Mouse (Mus musculus) kidney, embryonic 14.5 days (tissue): ENCODE measurements around the gene Cdk11b. TPM values are rescaled to one million over a fixed set of nuclear protein-coding genes. Genes with fewer than 3 reads are reported as not detected.

Experiments
- ATAC-seq: fragments of 200-750 bp; cut with Nextera tagmentation; 2 replicates; pipeline ENCODE4 v1.8.0; 2017; ENCODE audit warnings: moderate number of reproducible peaks, mild to moderate bottlenecking, moderate TSS enrichment, moderate library complexity; ENCODE audit not compliant: low FRiP score, low TSS enrichment
- H3K27ac ChIP-seq: fragments of 300-500 bp; sonication (generic); 2 replicates; pipeline ENCODE4 v1.5.1; 2014; ENCODE audit warnings: low read depth, mild to moderate bottlenecking, low read length, moderate library complexity, mixed read lengths
- H3K27me3 ChIP-seq: fragments of 300-500 bp; sonication (generic); 2 replicates; pipeline ENCODE4 v1.6.1; 2014; ENCODE audit warnings: mild to moderate bottlenecking, low read length; ENCODE audit not compliant: control insufficient read depth, insufficient read depth
- H3K36me3 ChIP-seq: fragments of 300-500 bp; sonication (generic); 2 replicates; pipeline ENCODE4 v1.6.1; 2014; ENCODE audit warnings: low read length, mixed read lengths; ENCODE audit not compliant: control insufficient read depth, insufficient read depth
- H3K4me1 ChIP-seq: fragments of 300-500 bp; sonication (generic); 2 replicates; pipeline ENCODE4 v1.6.1; 2014; ENCODE audit warnings: low read length, mixed read lengths; ENCODE audit not compliant: control insufficient read depth, insufficient read depth
- H3K4me2 ChIP-seq: fragments of 300-500 bp; sonication (generic); replicated peaks from 2 replicates; pipeline ENCODE4 v1.6.1; 2014; ENCODE audit warnings: low read depth, mild to moderate bottlenecking, low read length
- H3K4me3 ChIP-seq: fragments of 300-500 bp; sonication (generic); 2 replicates; pipeline ENCODE4 v1.5.1; 2014; ENCODE audit warnings: mild to moderate bottlenecking, low read length
- H3K9ac ChIP-seq: fragments of 300-500 bp; sonication (generic); 2 replicates; pipeline ENCODE4 v1.6.1; 2014; ENCODE audit warnings: low read depth, mild to moderate bottlenecking, low read length, moderate library complexity
- H3K9me3 ChIP-seq: fragments of 300-500 bp; sonication (generic); 2 replicates; pipeline ENCODE4 v1.6.1; 2016; ENCODE audit warnings: low read length; ENCODE audit not compliant: control insufficient read depth
- WGBS: fragments of 180-500 bp; shearing (Covaris S2); extraction: QIAGEN DNeasy Blood & Tissue Kit; methylation state at CpG from one replicate; pipeline ENCODE4 v1.1.7; 2014; 5-methylcytosine and 5-hydroxymethylcytosine counted together
- polyA plus RNA-seq: library from polyadenylated mRNA; unstranded; fragments of >200 nt; fragmentation: Nextera tagmentation; extraction: Ambion mirVana; gene quantifications from 2 replicates; pipeline ENCODE4 v1.2.1, GENCODE M21; 2014

Gene Cdk11b
- 51.9 and 57.0 TPM in 2 replicates for polyA plus RNA-seq

GRCm38 (mm10) chr4:155624338-155625291 lies at the start of gene Cdk11b:
TSS of gene Cdk11b (plus strand) at chr4:155624854.
- Histone ChIP-seq H3K4me3 (peak within 1 kb of the TSS; percentile 84), H3K4me2 (peak within 1 kb of the TSS; percentile 76), H3K9me3 (no peaks in the 10 kb centered on the region), H3K9ac (peak within 1 kb of the TSS; percentile 83), H3K27me3 (no peaks in the 10 kb centered on the region), H3K27ac (peak within 1 kb of the TSS; percentile 81), H3K36me3 (peaks cover 49% of the 10 kb centered on the region), H3K4me1 (peaks cover 6% of the 10 kb centered on the region)
- under 1% methylated on average over 84 of the region's 84 CpGs for WGBS
- ATAC-seq, result peak; percentile 100

DNA sequence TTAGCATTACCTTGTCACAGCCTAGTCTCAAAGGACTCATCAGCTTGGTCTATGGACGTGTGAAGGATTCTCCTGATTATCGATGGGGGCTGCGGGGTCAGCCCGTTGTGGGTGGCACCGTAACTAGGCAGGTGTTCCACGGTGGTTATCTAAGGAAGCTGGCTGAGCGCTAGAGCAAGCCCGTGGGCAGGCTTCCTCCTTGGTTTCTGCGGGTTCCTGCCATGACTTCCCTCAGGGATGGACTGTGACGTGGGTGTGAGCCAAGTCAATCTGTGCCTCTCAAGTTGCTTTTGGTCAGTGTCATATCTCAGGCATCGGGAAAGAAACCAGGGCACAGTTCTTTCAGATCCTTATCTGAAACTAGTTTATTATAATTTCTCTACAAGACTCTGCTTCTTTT lies 49.7 kb upstream of the Cdk11b start:
- Histone ChIP-seq H3K27ac (no peak overlapping the region), H3K9ac (no peak overlapping the region), H3K9me3 (no peaks in the 10 kb centered on the region), H3K27me3 (no peaks in the 10 kb centered on the region), H3K4me3 (no peak overlapping the region), H3K4me1 (no peaks in the 10 kb centered on the region), H3K4me2 (no peak overlapping the region), H3K36me3 (peaks cover 26% of the 10 kb centered on the region)
- WGBS, result 86% methylated on average over 11 of the region's 11 CpGs
- ATAC-seq, result no peak

DNA sequence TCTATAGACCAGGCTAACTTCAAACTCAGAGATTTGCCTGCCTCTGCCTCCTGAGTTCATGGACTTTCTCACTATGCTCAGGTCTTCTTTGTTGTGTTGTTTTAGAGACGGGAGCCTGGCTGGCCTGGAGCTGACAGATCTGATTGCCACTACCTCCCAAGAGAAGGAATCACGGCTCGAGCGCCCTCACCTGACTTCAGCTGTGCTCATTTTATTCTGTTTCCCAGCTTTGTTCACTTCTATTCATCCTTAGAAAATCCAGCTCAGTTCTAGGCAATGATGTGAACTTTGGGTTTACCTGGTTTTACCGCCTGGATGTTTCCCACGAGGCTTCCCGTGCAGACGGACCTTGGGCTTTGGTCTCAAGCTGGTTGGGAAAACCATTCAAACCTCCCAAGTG lies 49.1 kb upstream of the Cdk11b start:
- Histone ChIP-seq H3K4me2 (no peak overlapping the region), H3K9me3 (no peaks in the 10 kb centered on the region), H3K27me3 (no peaks in the 10 kb centered on the region), H3K4me1 (no peaks in the 10 kb centered on the region), H3K27ac (no peak overlapping the region), H3K36me3 (peaks cover 26% of the 10 kb centered on the region), H3K9ac (no peak overlapping the region), H3K4me3 (no peak overlapping the region)
- WGBS, result 94% methylated on average over 8 of the region's 8 CpGs
- ATAC-seq, result no peak

- Histone ChIP-seq H3K4me1 (no peaks in the 10 kb centered on the region), H3K36me3 (peaks cover 31% of the 10 kb centered on the region), H3K27me3 (no peaks in the 10 kb centered on the region), H3K4me3 (no peak overlapping the region), H3K27ac (no peak overlapping the region), H3K4me2 (no peak overlapping the region), H3K9ac (no peak overlapping the region), H3K9me3 (no peaks in the 10 kb centered on the region)
- no peak for ATAC-seq
- 87% methylated on average over 9 of the region's 9 CpGs for WGBS
Measured at GRCm38 (mm10) chr4:155577132-155577531, 47.5 kb upstream of the Cdk11b start.

DNA sequence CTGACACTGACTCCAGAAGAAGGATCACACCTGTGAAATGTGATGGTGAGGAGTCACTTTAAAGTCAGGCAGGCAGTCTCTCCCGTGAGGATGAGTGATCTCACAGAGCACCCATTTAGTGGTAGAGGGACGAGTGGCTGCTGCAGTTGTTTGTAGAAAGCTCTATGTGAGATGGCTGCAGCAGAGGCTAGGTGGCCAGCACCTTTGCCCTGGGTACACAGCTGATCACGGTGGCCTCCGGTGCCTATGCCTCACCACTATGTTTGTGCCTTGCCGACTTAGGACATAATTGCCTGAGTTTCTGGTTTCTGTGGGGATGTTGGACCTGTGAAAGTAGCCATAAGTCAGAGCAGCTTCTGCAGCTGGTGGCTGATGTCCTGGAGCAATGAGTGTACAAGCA lies 46.9 kb upstream of the Cdk11b start:
- Histone ChIP-seq H3K27me3 (no peaks in the 10 kb centered on the region), H3K27ac (no peak overlapping the region), H3K4me3 (no peak overlapping the region), H3K9ac (no peak overlapping the region), H3K4me1 (no peaks in the 10 kb centered on the region), H3K9me3 (no peaks in the 10 kb centered on the region), H3K36me3 (peaks cover 37% of the 10 kb centered on the region), H3K4me2 (no peak overlapping the region)
- WGBS, result 89% methylated on average over 5 of the region's 5 CpGs
- ATAC-seq, result no peak

- Histone ChIP-seq H3K36me3 (peaks cover 43% of the 10 kb centered on the region), H3K4me1 (no peaks in the 10 kb centered on the region), H3K4me3 (no peak overlapping the region), H3K9me3 (no peaks in the 10 kb centered on the region), H3K27ac (no peak overlapping the region), H3K4me2 (no peak overlapping the region), H3K27me3 (no peaks in the 10 kb centered on the region), H3K9ac (no peak overlapping the region)
- WGBS, result 82% methylated on average over 7 of the region's 7 CpGs
- ATAC-seq, result no peak
Measured at GRCm38 (mm10) chr4:155578336-155579125, 46.1 kb upstream of the Cdk11b start.

DNA sequence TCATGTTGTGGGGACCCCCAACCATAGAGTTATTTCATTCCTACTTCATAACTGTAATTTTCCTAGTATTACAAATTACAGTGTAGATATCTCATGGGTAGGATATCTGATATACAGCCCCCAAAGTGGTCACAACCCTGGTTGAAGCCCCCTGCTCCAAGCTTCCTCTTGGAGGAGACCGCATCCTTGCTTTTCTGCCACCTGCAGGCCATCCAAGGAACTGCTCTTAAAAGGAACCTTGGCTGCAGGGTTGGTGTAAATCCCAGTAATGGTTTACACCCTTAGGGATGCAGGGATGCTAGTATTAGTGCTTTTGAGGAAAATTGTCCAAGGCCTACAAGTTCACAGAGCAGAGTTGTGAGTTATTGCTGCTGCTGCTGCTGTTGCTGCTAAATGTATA lies 44.2 kb upstream of the Cdk11b start:
- no peaks in the 10 kb centered on the region for H3K4me1 ChIP-seq
- H3K27me3 ChIP-seq, result no peaks in the 10 kb centered on the region
- ATAC-seq, result no peak
- no peak overlapping the region for H3K4me2 ChIP-seq
- peaks cover 62% of the 10 kb centered on the region for H3K36me3 ChIP-seq
- no peak overlapping the region for H3K27ac ChIP-seq
- H3K4me3 ChIP-seq, result no peak overlapping the region
- no peaks in the 10 kb centered on the region for H3K9me3 ChIP-seq
- WGBS, result 45% methylated on average over 1 of the region's 1 CpGs
- no peak overlapping the region for H3K9ac ChIP-seq

DNA sequence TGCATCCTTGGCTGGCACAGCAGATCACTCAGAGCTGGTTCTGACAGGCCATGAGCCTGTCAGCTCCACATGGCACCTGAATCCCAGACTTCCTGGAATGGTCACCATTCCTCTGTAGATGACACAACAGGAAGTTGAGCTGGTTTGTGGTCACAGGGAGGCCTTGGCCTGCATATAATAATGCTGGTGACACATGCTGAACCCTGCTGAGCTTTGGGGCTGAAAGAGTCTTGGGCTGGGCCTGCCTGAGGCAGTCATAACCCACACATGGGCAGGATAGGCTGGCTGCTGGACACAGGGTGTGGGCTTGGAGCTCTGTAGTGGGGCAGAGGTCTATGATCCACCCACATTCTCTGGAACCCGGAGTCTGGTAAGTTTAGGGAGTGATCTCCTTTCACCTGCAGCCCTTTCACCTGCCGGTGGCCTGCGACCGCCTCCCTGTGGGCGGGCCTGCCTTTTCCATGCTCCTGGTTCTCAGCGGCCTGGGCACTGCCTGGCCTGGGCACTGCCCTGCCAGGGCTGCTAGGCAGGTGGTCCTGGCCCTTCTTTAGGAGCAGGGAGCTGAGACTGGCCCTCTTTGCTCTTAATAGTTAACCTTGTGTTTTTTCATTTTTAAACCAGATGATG lies 42.3 kb upstream of the Cdk11b start:
- no peak overlapping the region for H3K4me3 ChIP-seq
- peaks cover 75% of the 10 kb centered on the region for H3K36me3 ChIP-seq
- no peak overlapping the region for H3K9ac ChIP-seq
- no peaks in the 10 kb centered on the region for H3K27me3 ChIP-seq
- H3K4me1 ChIP-seq, result no peaks in the 10 kb centered on the region
- 92% methylated on average over 6 of the region's 6 CpGs for WGBS
- H3K27ac ChIP-seq, result no peak overlapping the region
- H3K9me3 ChIP-seq, result no peaks in the 10 kb centered on the region
- H3K4me2 ChIP-seq, result no peak overlapping the region
- no peak for ATAC-seq
